Mouse (Mus musculus): ENCODE results near the gene Cdh10. TPM values are rescaled to one million over a fixed set of nuclear protein-coding genes. Genes with fewer than 3 reads are reported as not detected.

Gene Cdh10
- polyA plus RNA-seq, 1 experiment = not detected

DNA sequence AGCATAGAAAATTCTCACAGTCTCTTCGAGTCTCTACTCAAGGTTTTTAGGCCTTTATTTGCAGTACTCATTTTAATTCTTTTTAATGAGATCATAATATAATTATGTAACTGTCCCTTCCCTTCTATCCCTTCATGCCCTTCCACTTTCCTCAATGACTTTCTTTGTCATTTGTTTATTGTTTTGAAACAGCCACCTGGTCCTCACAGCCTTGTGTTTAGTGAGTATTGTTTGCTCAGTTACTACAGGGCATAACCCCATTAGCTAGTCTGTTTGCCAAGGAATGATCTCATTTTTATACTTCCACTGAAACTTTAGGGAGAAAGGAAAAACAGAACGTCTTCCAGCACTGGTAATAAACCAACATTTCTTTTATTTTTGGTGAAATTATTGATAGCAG, 39.4 kb downstream of the Cdh10 start:
- TF ChIP-seq POLR2A (IDR thresholded peaks at IDR 0.05; ENCODE audit: borderline replicate concordance, low read depth, low read length) (no peak), CTCF (IDR thresholded peaks at IDR 0.05; ENCODE audit: low read depth, low read length) (no peak)
- Histone ChIP-seq H3K27ac (ENCODE audit: insufficient read depth, low read depth, low read length) (no peak overlapping the region), H3K4me1 (ENCODE audit: control insufficient read depth, insufficient read depth, low read length) (no peaks in the 10 kb centered on the region), H3K4me3 (ENCODE audit: insufficient read depth, low read length) (no peak overlapping the region)

DNA sequence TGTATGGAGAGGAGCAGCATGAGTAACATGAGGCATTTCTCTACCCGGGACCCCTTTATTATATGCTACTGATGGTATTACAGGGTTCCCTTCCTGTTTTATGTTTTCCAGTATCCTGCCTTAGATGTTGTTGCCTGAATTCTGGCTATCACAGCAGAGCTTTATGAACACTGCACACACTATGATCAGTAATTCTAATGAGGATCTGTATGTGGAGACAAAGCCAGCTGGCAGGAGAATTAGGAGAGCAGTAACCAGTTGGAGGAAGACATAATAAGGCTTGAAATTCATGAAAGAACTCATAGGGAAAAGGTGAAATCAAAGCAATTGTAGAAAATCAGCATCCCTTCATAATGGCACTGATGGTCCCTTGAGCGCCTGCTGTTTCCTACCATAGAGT, 51.1 kb downstream of the Cdh10 start:
- TF ChIP-seq CTCF (IDR thresholded peaks at IDR 0.05; ENCODE audit: low read depth, low read length) (no peak), POLR2A (IDR thresholded peaks at IDR 0.05; ENCODE audit: borderline replicate concordance, low read depth, low read length) (no peak)
- no peak overlapping the region for H3K4me3 ChIP-seq (ENCODE audit: insufficient read depth, low read length)
- H3K4me1 ChIP-seq (ENCODE audit: control insufficient read depth, insufficient read depth, low read length) = no peaks in the 10 kb centered on the region
- H3K27ac ChIP-seq (ENCODE audit: insufficient read depth, low read depth, low read length) = no peak overlapping the region

DNA sequence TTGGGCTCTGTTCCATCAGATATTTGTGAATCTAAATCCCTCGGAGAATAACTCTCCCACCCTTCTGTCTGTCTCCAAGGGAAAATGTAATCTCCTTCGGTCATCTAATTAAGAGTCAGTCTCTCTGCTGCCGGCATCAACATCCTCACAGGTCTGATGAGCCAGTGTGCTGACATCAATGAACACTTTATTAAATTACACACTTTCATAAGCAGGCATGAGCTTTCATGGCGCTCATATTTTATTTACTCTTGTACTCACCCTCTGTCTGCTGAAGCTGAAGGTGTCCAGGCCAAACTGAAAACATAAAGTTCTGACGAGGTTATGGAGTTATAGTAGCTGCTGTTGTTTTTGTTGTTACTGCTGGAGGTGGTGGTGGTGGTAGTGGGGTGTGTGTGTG, 62.7 kb downstream of the Cdh10 start:
- Histone ChIP-seq H3K4me1 (ENCODE audit: control insufficient read depth, insufficient read depth, low read length) (no peaks in the 10 kb centered on the region), H3K4me3 (ENCODE audit: insufficient read depth, low read length) (no peak overlapping the region)
- no peak for TF ChIP-seq CTCF (IDR thresholded peaks at IDR 0.05; ENCODE audit: low read depth, low read length)
- no peak for TF ChIP-seq POLR2A (IDR thresholded peaks at IDR 0.05; ENCODE audit: borderline replicate concordance, low read depth, low read length)

GRCm38 (mm10) chr15:18886673-18887072, 67.9 kb downstream of the Cdh10 start:
- H3K4me1 ChIP-seq (ENCODE audit: control insufficient read depth, insufficient read depth, low read length) = no peaks in the 10 kb centered on the region
- H3K4me3 ChIP-seq (ENCODE audit: insufficient read depth, low read length) = no peak overlapping the region
- no peak for TF ChIP-seq POLR2A (IDR thresholded peaks at IDR 0.05; ENCODE audit: borderline replicate concordance, low read depth, low read length)
- no peak for TF ChIP-seq CTCF (IDR thresholded peaks at IDR 0.05; ENCODE audit: low read depth, low read length)
- no peak overlapping the region for H3K27ac ChIP-seq (ENCODE audit: insufficient read depth, low read depth, low read length)

More for the DNA sequence above, 62.7 kb downstream of the Cdh10 start:
- H3K27ac ChIP-seq (ENCODE audit: insufficient read depth, low read depth, low read length) = no peak overlapping the region

GRCm38 (mm10) chr15:18888912-18889311, 70.2 kb downstream of the Cdh10 start:
- TF ChIP-seq POLR2A (IDR thresholded peaks at IDR 0.05; ENCODE audit: borderline replicate concordance, low read depth, low read length) = no peak
- TF ChIP-seq CTCF (IDR thresholded peaks at IDR 0.05; ENCODE audit: low read depth, low read length) = no peak
- Histone ChIP-seq H3K4me1 (ENCODE audit: control insufficient read depth, insufficient read depth, low read length) (no peaks in the 10 kb centered on the region), H3K27ac (ENCODE audit: insufficient read depth, low read depth, low read length) (no peak overlapping the region), H3K4me3 (ENCODE audit: insufficient read depth, low read length) (no peak overlapping the region)

GRCm38 (mm10) chr15:18890358-18890757, 71.6 kb downstream of the Cdh10 start:
- no peak for TF ChIP-seq POLR2A (IDR thresholded peaks at IDR 0.05; ENCODE audit: borderline replicate concordance, low read depth, low read length)
- no peaks in the 10 kb centered on the region for H3K4me1 ChIP-seq (ENCODE audit: control insufficient read depth, insufficient read depth, low read length)
- H3K4me3 ChIP-seq (ENCODE audit: insufficient read depth, low read length) = no peak overlapping the region
- H3K27ac ChIP-seq (ENCODE audit: insufficient read depth, low read depth, low read length) = no peak overlapping the region

DNA sequence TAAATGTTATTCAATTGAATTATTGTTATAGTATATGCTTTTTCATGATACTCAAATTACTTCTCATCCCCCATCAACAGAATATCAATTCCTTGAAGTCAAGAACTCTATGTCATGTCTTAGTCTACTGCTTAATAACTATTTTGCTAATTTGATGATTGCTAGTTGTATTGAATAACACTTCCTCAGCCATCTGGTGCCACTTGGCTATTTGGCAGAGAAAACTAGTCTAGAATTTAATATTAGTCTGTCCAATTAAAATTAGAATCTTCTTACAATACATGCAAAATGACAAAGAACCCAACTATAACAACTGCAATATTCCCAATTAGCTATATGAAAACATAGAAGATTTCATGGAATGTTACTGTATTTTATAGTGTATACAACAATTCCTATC, 82.0 kb downstream of the Cdh10 start:
- TF ChIP-seq CTCF (IDR thresholded peaks at IDR 0.05; ENCODE audit: low read depth, low read length) (no peak), POLR2A (IDR thresholded peaks at IDR 0.05; ENCODE audit: borderline replicate concordance, low read depth, low read length) (no peak)
- H3K4me3 ChIP-seq (ENCODE audit: insufficient read depth, low read length) = no peak overlapping the region
- no peak overlapping the region for H3K27ac ChIP-seq (ENCODE audit: insufficient read depth, low read depth, low read length)
- no peaks in the 10 kb centered on the region for H3K4me1 ChIP-seq (ENCODE audit: control insufficient read depth, insufficient read depth, low read length)

- H3K27ac ChIP-seq (ENCODE audit: insufficient read depth, low read depth, low read length) = no peak overlapping the region
- H3K4me3 ChIP-seq (ENCODE audit: insufficient read depth, low read length) = no peak overlapping the region
- TF ChIP-seq POLR2A (IDR thresholded peaks at IDR 0.05; ENCODE audit: borderline replicate concordance, low read depth, low read length) = no peak
- TF ChIP-seq CTCF (IDR thresholded peaks at IDR 0.05; ENCODE audit: low read depth, low read length) = no peak
- no peaks in the 10 kb centered on the region for H3K4me1 ChIP-seq (ENCODE audit: control insufficient read depth, insufficient read depth, low read length)
Observed at GRCm38 (mm10) chr15:18904131-18904530, 85.4 kb downstream of the Cdh10 start.

- H3K4me3 ChIP-seq (ENCODE audit: insufficient read depth, low read length) = no peak overlapping the region
- no peak overlapping the region for H3K27ac ChIP-seq (ENCODE audit: insufficient read depth, low read depth, low read length)
- no peaks in the 10 kb centered on the region for H3K4me1 ChIP-seq (ENCODE audit: control insufficient read depth, insufficient read depth, low read length)
- TF ChIP-seq POLR2A (IDR thresholded peaks at IDR 0.05; ENCODE audit: borderline replicate concordance, low read depth, low read length) = no peak
- TF ChIP-seq CTCF (IDR thresholded peaks at IDR 0.05; ENCODE audit: low read depth, low read length) = no peak
Observed at GRCm38 (mm10) chr15:18910612-18911011, 91.9 kb downstream of the Cdh10 start.

DNA sequence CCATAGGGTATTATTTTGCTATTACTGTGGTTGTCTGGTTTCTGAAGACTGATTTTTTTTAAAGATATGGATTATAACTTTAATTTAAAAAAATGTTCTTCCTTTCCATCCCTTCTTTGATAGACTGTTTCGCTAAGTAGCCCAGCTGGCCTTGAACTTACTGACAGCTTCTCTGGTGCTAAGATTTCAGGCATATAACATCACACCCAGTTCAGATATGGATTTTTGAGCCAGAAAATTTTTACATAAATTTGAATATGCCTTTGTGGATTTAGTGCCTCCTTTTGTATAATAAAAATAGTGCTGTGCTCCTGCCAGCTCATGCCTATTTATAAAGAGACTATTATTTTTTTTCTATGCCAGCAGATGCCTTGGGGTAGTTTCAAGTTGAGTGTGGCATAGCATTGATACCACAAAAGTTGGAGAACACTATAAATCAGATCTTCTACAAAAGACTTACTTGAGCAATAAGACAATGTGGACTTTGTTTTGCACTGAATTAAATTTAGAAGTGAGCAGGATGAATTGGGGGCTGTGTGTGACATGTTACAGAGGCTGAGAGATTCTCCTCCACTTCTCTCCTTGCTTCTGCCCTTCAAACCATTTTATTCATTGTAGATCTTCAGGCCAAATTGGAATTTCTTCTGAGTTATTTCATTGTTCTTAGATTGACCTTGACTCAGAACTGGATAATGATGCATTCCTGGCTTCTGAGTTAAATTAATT, 106.8 kb downstream of the Cdh10 start:
- Histone ChIP-seq H3K4me1 (ENCODE audit: control insufficient read depth, insufficient read depth, low read length) (no peaks in the 10 kb centered on the region), H3K4me3 (ENCODE audit: insufficient read depth, low read length) (no peak overlapping the region), H3K27ac (ENCODE audit: insufficient read depth, low read depth, low read length) (no peak overlapping the region)
- TF ChIP-seq POLR2A (IDR thresholded peaks at IDR 0.05; ENCODE audit: borderline replicate concordance, low read depth, low read length) (no peak), CTCF (IDR thresholded peaks at IDR 0.05; ENCODE audit: low read depth, low read length) (no peak)

All from bone marrow macrophage, adult 2 months (primary cell).